Mouse (Mus musculus) neural tube, embryonic 14.5 days (tissue): ENCODE data around the gene Ccdc93. TPM values are rescaled to one million over a fixed set of nuclear protein-coding genes. Genes with fewer than 3 reads are reported as not detected.

ENCODE experiments used
- ATAC-seq: fragments of 200-750 bp; cut with Nextera tagmentation; 2 replicates; pipeline ENCODE4 v1.8.0; 2017; ENCODE audit warnings: low read depth, mild to moderate bottlenecking, moderate TSS enrichment, moderate library complexity
- H3K27ac ChIP-seq: fragments of 300-500 bp; sonication (generic); 2 replicates; pipeline ENCODE4 v1.5.1; 2014; ENCODE audit warnings: low read depth, mild to moderate bottlenecking, control low read depth, low read length, moderate library complexity, mixed read lengths
- H3K27me3 ChIP-seq: fragments of 300-500 bp; sonication (generic); 2 replicates; pipeline ENCODE4 v1.6.1; 2014; ENCODE audit warnings: low read length; ENCODE audit not compliant: control insufficient read depth, insufficient read depth
- H3K36me3 ChIP-seq: fragments of 300-500 bp; sonication (generic); 2 replicates; pipeline ENCODE4 v1.6.1; 2014; ENCODE audit warnings: low read length, mixed read lengths; ENCODE audit not compliant: control insufficient read depth, insufficient read depth
- H3K4me1 ChIP-seq: fragments of 300-500 bp; sonication (generic); 2 replicates; pipeline ENCODE4 v1.6.1; 2014; ENCODE audit warnings: low read length; ENCODE audit not compliant: control insufficient read depth, insufficient read depth
- H3K4me2 ChIP-seq: fragments of 300-500 bp; sonication (generic); 2 replicates; pipeline ENCODE4 v1.6.1; 2014; ENCODE audit warnings: mild to moderate bottlenecking, low read depth, low read length, control low read depth
- H3K4me3 ChIP-seq: fragments of 300-500 bp; sonication (generic); 2 replicates; pipeline ENCODE4 v1.5.1; 2014; ENCODE audit warnings: low read depth, low read length, control low read depth, mixed read lengths
- H3K9ac ChIP-seq: fragments of 300-500 bp; sonication (generic); replicated peaks from 2 replicates; pipeline ENCODE4 v1.6.1; 2014; ENCODE audit warnings: low read depth, mild to moderate bottlenecking, control low read depth, low read length, mixed read lengths
- H3K9me3 ChIP-seq: fragments of 300-500 bp; sonication (generic); 2 replicates; pipeline ENCODE4 v1.6.1; 2016; ENCODE audit warnings: low read length; ENCODE audit not compliant: control insufficient read depth
- WGBS: fragments of 180-500 bp; shearing (Covaris S2); extraction: QIAGEN DNeasy Blood & Tissue Kit; methylation state at CpG from one replicate; pipeline ENCODE4 v1.1.7; 2014; 5-methylcytosine and 5-hydroxymethylcytosine counted together
- polyA plus RNA-seq: library from polyadenylated mRNA; unstranded; fragments of >200 nt; fragmentation: Nextera tagmentation; extraction: Ambion mirVana; gene quantifications from 2 replicates; pipeline ENCODE4 v1.2.1, GENCODE M21; 2014

Ccdc93 gene
- polyA plus RNA-seq, 1 experiment from 2014 or later, result 12.7 TPM

- no peaks in the 10 kb centered on the region for H3K36me3 ChIP-seq
- peaks cover 20% of the 10 kb centered on the region for H3K4me1 ChIP-seq
- WGBS, result 9% methylated on average over 5 of the region's 5 CpGs
- ATAC-seq, result peak; percentile 36
- no peaks in the 10 kb centered on the region for H3K9me3 ChIP-seq
- no peaks in the 10 kb centered on the region for H3K27me3 ChIP-seq
- no peak overlapping the region for H3K9ac ChIP-seq
- no peak overlapping the region for H3K4me2 ChIP-seq
- H3K4me3 ChIP-seq, result no peak overlapping the region
- peak overlapping the region; percentile 34 for H3K27ac ChIP-seq
Measured at GRCm38 (mm10) chr1:121394764-121395163, 36.1 kb upstream of the Ccdc93 start.

GRCm38 (mm10) chr1:121396501-121396900 is 34.3 kb upstream of the Ccdc93 start:
- WGBS, result 72% methylated on average over 4 of the region's 4 CpGs
- H3K4me1 ChIP-seq, result peaks cover 17% of the 10 kb centered on the region
- no peak overlapping the region for H3K27ac ChIP-seq
- ATAC-seq, result no peak
- H3K4me2 ChIP-seq, result no peak overlapping the region
- no peaks in the 10 kb centered on the region for H3K9me3 ChIP-seq
- no peak overlapping the region for H3K9ac ChIP-seq
- H3K27me3 ChIP-seq, result no peaks in the 10 kb centered on the region
- H3K36me3 ChIP-seq, result no peaks in the 10 kb centered on the region
- no peak overlapping the region for H3K4me3 ChIP-seq

GRCm38 (mm10) chr1:121398231-121398630 is 32.6 kb upstream of the Ccdc93 start:
- H3K9ac ChIP-seq, result no peak overlapping the region
- 74% methylated on average over 4 of the region's 4 CpGs for WGBS
- H3K4me2 ChIP-seq, result no peak overlapping the region
- H3K4me1 ChIP-seq, result peaks cover 17% of the 10 kb centered on the region
- H3K36me3 ChIP-seq, result no peaks in the 10 kb centered on the region
- H3K4me3 ChIP-seq, result no peak overlapping the region
- no peak overlapping the region for H3K27ac ChIP-seq
- no peak for ATAC-seq
- no peaks in the 10 kb centered on the region for H3K9me3 ChIP-seq
- H3K27me3 ChIP-seq, result no peaks in the 10 kb centered on the region

- no peak overlapping the region for H3K4me2 ChIP-seq
- peak; percentile 55; the same call in 1 of the 2 replicates for ATAC-seq
- H3K27ac ChIP-seq, result peak overlapping the region; percentile 55; the same call in 1 of the 2 replicates
Measured at GRCm38 (mm10) chr1:121398986-121399881, 31.6 kb upstream of the Ccdc93 start.

GRCm38 (mm10) chr1:121400243-121400642 is 30.6 kb upstream of the Ccdc93 start:
- Histone ChIP-seq H3K4me1 (peaks cover 7% of the 10 kb centered on the region), H3K27ac (no peak overlapping the region), H3K27me3 (no peaks in the 10 kb centered on the region), H3K4me2 (no peak overlapping the region), H3K9ac (no peak overlapping the region), H3K36me3 (no peaks in the 10 kb centered on the region), H3K4me3 (no peak overlapping the region), H3K9me3 (no peaks in the 10 kb centered on the region)
- peak; percentile 68; the same call in 1 of the 2 replicates for ATAC-seq
- 27% methylated on average over 4 of the region's 4 CpGs for WGBS

More at GRCm38 (mm10) chr1:121398986-121399881, 31.6 kb upstream of the Ccdc93 start:
- H3K9me3 ChIP-seq, result no peaks in the 10 kb centered on the region
- no peaks in the 10 kb centered on the region for H3K27me3 ChIP-seq
- H3K9ac ChIP-seq, result no peak overlapping the region
- no peak overlapping the region for H3K4me3 ChIP-seq
- H3K4me1 ChIP-seq, result peaks cover 17% of the 10 kb centered on the region
- no peaks in the 10 kb centered on the region for H3K36me3 ChIP-seq
- 65% methylated on average over 14 of the region's 14 CpGs for WGBS

- Histone ChIP-seq H3K4me3 (no peak overlapping the region), H3K4me2 (no peak overlapping the region), H3K36me3 (no peaks in the 10 kb centered on the region), H3K4me1 (no peaks in the 10 kb centered on the region), H3K9me3 (no peaks in the 10 kb centered on the region), H3K27ac (no peak overlapping the region), H3K9ac (no peak overlapping the region), H3K27me3 (no peaks in the 10 kb centered on the region)
- WGBS, result 47% methylated on average over 4 of the region's 4 CpGs
- no peak for ATAC-seq
Measured at GRCm38 (mm10) chr1:121419084-121419483, 11.8 kb upstream of the Ccdc93 start.

GRCm38 (mm10) chr1:121419569-121420265 is 11.1 kb upstream of the Ccdc93 start:
- Histone ChIP-seq H3K36me3 (no peaks in the 10 kb centered on the region), H3K9ac (no peak overlapping the region), H3K4me1 (no peaks in the 10 kb centered on the region), H3K4me2 (no peak overlapping the region), H3K4me3 (no peak overlapping the region), H3K27me3 (no peaks in the 10 kb centered on the region), H3K27ac (no peak overlapping the region), H3K9me3 (no peaks in the 10 kb centered on the region)
- ATAC-seq, result no peak
- 90% methylated on average over 12 of the region's 12 CpGs for WGBS

- ATAC-seq, result no peak
- H3K4me1 ChIP-seq, result peaks cover 10% of the 10 kb centered on the region; the same call in 1 of the 2 replicates
- no peak overlapping the region for H3K9ac ChIP-seq
- H3K4me3 ChIP-seq, result peak overlapping the region; percentile 96; the same call in 1 of the 2 replicates
- no peaks in the 10 kb centered on the region for H3K9me3 ChIP-seq
- H3K27ac ChIP-seq, result no peak overlapping the region
- no peaks in the 10 kb centered on the region for H3K27me3 ChIP-seq
- 25% methylated on average over 6 of the region's 6 CpGs for whole genome bisulfite sequencing
- no peaks in the 10 kb centered on the region for H3K36me3 ChIP-seq
- peak overlapping the region; percentile 99 for H3K4me2 ChIP-seq
Measured at GRCm38 (mm10) chr1:121430183-121430937, 489 bp upstream of the Ccdc93 start.
